Mouse (Mus musculus): Measurements from ENCODE around the gene Timm10. TPM values are rescaled to one million over a fixed set of nuclear protein-coding genes. Genes with fewer than 3 reads are reported as not detected.
A peak's percentile ranks its signal among the peaks of the same experiment; 100 is the strongest.
"Not testable (repeated sequence)": the region's sequence is repeated elsewhere in the genome, so short reads cannot be mapped to it uniquely, and the experiment has no call there.

Timm10 gene
- polyA plus RNA-seq (2017; shearing (Covaris generic)) = 10 to 100 TPM; 34.7 to 40.8 TPM

DNA sequence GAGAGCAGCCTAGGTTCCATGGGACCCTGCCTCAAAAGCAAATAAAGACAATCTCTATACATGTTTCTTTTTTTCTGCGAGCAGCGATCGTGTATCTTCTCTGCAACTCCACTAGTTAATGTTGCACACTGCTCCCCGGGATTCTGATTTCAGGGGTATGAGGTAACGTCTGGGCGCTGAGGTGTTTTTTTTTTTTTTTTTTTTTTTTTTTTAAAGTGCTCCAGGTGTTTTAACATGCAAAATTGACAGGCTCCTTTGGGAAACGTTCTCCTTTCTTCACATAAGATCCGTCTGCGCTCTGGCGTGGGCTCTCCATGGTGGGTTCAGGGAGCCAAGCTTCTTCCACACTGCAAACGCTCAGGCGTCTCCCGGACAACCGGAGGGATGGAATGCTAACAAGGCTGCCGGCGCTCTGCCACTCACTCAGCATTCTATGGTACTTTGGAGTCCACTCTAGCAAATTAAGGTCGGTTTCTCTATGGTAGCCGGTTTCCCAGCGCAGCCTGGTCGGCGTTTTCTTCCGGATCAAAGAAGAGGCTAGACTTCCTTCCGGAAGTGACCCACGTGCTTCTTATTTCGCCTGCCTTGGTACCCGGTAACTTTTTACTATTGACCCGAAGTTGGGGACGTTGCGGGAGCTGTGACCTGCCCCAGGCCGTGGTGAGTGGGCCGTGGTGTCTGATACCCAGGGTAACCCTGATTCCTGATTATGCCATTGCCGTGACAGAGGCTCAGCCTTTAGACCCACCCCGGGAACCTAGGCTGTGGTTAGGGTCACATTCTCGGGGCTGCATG is at the start of gene Timm10:
Timm10 (plus strand) TSS at position 510 of the 795 bp plus-strand sequence.
- peak; percentile 86 for ATAC-seq

DNA sequence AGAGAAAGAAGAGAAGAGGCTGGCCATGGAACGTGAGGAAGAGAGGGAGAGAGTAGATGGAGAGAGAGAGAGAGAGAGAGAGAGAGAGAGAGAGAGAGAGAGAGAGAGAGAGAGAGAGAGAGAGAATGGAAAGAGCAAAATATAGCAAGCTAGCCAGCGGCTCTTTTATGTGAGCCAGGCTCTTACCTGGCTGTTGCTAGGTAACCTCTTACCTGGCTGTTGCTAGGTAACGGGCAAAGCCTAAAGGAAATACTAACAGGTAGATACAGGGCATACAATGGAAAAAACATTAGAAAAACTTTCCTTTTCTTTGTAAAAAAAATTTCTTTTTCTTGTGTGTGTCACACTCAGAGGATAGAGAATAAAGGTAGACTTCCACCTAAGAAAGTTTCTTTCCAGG is 49.1 kb upstream of the Timm10 start:
- ATAC-seq = no peak

DNA sequence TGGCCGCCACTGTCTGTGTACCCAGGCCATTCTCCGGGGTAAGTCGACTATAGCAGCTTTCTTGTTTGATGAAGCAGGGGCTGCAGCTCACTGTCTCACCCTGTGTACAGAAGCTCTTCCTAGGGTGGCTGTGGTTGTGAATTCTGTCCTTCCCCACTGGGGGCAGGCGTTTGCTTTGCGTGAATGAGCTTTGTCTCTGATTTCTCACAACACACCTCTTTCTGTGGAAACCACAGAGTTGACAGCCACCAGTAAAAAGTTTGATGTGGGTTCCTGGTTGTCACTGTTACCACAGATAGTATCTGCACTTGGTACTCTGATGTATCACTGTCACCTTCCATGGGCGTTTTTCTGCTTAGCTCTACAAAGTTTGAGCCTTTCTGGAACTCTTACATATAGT is 47.6 kb upstream of the Timm10 start:
- peak; percentile 95 for ATAC-seq

DNA sequence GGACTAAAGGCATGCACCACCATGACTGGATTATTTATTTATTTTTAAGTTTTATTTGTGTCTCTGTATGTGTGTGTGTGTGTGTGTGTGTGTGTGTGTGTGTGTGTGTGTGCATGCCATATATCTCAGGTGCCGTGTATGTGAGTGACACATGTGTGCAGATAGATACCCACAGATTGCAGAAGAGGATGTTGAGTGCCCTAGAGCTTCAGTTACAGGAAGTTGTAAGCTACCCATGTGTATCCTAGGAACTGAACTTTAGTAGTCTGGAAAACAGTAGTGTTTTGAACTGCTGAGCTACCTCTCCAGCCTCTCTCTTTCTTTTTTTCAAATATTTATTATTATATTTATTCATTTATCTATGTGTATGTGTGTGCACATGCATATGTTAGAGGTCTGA is 43.5 kb upstream of the Timm10 start:
- no peak for ATAC-seq

DNA sequence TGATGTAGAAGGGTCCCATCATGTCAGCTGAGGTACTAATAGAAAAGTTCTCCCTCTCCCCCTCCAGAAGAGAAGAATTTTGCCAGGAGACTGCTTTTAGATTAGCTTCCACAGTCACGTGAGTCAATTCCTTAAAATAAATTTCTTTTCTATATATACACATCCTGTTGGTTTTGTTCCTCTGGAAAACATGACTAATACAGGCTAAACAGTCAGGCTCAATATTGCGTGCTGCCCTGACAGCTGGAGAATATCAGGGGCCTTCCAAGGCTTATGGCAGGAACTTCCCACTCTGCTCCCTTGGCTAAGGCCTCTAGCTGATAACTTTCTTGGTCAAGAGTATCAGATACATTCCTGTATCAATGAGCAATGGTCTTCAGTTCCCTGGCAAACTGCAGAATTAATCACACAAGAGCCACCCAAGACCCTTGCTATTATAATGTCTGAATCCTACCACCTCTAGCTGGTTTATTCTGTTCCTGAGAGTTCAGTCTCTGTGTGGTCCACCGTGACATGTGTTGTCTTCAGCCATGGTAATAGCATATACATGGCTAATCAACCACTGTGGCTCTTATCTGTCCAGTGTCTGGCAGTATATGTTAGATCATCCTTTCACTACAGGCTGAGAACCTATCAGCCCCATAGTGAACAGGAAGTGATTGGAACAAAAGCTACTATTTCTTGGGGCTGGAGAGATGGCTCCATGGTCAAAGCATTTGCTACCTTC is 42.8 kb upstream of the Timm10 start:
- no peak for ATAC-seq

DNA sequence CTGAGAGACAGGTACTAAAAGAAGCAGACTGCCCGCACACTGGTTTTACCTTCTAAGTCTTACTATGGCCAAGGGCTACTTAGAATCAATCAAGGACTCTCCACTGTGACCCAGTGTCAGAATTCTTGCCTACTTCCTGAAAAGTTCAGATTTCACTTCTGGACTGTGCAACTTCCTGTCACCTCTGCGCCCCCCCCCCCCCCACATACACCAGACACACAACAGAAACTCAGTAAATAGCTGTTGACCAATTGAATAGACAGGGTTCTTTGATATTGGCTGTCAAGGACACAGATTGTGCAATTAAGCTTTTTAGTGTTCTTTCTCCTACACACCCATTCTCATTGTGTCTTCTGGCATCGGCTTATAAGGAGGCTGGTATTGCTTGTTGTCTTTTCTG is 38.5 kb upstream of the Timm10 start:
- no peak for ATAC-seq

DNA sequence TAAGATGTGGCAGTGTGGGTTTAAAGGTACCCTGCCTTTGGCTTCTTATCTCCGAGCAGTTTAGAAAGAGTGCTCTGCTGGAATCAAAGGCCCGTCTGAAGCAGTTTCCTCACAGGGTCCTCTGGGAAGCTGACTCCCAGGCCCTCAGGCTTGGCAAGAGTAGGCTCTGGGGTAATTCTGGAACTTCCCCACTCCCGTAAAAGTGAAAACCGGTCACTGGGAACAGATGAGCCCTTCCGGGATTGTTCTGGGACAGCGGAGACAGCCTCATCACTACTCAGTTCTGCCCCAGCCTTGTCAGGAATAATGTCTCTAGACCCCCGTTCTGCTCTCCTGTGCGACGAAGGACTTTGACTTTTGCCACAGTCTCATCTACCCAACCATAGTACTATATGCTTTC is 36.4 kb upstream of the Timm10 start:
- no peak for ATAC-seq

DNA sequence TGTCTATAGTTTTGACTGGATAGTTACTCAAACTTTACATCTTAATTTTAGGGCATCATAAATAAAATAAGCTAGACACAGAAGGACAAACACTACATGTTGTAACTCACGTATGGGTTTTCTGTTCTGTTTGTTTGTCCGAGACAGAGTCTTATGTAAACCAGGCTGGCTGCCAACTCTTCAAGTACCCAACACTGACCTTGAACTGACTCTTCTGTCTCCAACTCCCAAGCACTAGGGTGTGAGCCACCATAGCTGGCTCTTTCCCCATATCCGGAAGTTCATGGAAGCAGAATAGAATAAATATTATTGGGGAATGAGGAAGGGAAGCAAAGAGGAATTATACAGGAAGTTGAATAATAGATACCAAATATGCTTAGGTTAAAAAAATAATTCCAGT is 34.3 kb upstream of the Timm10 start:
- no peak for ATAC-seq

DNA sequence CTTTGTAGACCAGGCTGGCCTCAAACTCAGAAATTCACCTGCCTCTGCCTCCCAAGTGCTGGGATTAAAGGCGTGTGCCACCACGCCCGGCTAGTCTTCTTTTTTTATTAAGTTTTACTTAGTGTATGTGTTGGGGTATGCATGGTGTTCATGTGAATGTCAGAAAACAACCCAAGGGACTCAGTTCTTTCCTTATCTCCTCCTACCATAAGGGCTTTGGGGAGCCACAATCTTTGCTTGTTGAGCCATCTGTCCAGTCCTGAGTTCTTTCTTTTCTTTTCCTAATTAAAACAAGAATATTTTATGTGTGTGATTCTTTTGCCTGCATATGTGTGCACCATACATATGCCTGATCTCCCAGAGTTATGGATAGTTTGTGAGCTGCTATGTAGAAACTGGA is 33.6 kb upstream of the Timm10 start:
- ATAC-seq = no peak

DNA sequence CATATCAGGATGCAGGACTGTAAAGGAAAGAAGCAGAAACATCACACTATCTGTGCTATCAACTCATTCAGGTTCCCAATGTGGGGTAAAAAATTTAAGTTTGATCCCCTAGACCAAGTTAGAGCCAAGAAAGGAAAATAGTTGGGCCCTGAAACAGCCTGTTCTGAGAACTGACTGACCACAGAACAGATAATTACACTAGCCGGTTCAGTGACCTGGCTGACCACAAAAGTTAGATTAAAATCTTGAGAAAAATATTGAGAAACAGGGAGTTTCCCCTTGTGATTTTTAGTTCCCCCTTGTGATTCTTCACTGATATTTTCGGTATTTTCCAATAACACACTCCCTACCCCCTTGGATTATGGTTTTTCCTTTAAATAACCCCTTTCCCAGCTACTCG is 32.9 kb upstream of the Timm10 start:
- ATAC-seq = no peak

DNA sequence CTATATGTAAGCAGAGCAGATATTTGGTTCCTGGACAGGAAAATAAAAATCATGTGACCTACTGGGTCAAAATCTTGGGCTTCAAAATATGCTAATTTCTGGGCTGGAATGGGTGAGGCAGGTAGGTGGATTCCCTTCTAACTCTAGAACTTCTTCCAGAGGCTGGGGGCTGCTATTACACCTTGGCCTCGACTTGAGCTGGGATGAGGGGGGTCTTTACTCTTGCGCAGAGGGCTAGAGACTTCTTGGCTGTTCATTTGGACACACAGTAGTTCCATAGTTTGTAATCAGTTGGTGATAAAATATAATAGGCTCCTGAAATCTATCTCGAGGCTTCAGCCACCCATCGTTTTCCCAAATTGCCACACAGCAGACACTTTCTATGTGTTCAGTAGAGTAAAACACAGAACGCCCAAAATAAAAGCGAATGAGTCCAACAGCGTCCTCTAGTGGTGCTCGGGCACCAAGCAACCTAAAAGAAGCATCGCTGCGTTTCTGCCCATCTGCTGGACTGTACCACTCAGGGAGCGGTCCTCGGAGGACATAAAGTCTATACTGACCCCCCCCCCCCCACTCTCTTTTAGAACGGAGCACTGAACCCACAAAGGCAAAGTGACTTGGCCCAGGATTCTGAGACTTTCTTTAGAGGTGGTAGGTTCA is 28.8 kb upstream of the Timm10 start:
- ATAC-seq = peak; percentile 58

DNA sequence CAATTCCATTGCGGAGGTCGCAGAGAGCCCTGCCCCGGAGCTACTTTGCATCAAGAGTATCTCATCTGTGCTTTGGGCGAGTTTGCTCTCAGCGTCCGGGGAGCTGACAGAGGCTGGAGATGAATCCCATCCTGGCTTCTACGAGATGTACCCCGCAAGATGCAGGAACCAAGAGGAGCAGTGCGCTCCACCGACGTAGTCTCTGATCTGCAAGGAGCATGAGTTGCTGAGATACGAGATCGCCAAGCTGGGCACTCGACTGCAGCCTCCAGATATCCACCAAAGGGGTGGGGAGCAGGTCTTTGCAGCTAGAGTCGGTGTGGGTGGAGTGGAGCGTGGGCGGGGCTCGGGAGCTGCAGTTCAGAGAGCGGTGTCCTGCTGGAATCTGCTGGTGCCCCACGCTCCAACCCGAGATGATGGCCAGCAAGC is 28.3 kb upstream of the Timm10 start, which contains the start of gene Ube2l6:
Ube2l6 (plus strand) TSS at position 336 of the 429 bp plus-strand sequence.
- peak; percentile 34 for ATAC-seq

DNA sequence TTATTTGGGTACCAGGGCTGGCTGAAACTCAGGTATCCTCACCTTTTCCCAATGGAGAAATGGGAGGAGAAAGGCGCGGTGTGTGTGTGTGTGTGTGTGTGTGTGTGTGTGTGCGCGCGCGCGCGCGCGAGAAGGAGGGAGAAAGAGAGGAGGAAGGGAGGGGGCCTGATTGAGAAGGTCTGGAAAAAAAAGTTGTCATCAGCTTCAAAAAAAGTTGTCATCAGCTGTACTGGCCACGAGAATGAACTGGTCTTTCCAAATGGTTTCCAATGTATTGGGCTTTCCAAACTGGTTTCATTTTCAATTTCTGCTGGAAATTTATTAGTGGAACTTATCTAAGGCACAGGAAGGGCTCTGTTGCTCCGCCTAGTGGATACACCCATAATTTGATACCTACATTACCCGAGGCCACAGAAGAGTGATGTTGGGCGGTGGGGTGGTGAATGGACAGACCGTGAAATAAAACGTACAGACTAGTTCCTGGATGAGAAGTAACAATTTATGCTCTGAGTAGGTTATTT is 27.7 kb upstream of the Timm10 start:
- ATAC-seq = peak; percentile 86

DNA sequence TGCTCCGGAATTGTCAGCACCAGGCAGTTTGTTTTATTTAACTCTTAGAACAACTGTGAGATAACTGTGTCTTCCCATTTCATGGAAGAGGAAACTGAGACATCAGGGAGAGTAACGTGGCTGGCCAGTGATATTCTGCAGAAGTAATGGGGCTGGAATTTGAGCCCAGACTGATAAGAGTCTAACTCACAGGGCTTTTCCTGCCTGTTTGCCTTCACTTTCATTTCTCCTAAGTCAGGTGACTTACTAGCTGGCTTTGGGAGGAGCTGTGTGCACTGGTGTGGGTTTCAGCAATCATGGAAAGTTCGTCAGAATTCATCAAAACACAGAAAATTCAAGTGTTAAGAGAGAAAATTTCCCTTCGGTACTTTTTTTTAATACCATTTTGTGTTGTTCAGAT is 26.5 kb upstream of the Timm10 start:
- ATAC-seq = no peak

DNA sequence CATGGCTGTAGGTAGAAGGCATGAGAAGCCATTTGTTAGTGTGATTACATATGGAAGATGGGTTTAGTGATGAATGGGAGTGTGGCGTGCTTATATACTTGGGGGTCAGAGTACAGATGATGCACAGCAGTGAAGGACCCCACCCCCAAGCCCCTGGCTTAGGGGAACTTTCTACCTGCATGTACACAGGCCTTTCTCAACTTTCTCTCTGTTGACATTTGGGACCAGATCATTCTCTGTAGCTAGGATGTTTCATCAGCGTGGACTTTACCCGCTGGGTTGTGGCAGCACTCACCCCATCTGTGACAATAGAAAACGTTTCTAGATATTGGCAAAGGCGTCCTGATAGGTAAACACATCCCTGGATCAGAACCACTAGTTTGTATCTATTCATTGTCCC is 25.6 kb upstream of the Timm10 start:
- not testable (repeated sequence) for ATAC-seq

DNA sequence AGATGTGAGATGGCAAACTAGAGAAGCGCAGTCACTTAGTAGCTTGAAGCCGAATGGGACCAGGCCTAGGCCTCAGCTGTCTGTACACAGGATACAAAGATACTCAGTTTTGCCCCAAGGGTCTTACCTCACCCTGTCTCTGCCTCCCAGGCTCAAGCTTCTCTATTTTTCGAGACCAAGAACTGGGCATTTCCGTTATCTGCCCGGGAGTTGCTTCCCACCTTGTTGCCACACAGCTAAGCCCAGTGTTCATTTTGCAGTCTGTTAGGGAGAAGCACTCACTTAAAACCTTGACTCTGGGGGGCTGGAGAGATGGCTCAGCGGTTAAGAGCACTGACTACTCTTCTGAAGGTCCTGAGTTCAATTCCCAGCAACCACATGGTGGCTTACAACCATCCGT is 22.8 kb upstream of the Timm10 start:
- no peak for ATAC-seq

DNA sequence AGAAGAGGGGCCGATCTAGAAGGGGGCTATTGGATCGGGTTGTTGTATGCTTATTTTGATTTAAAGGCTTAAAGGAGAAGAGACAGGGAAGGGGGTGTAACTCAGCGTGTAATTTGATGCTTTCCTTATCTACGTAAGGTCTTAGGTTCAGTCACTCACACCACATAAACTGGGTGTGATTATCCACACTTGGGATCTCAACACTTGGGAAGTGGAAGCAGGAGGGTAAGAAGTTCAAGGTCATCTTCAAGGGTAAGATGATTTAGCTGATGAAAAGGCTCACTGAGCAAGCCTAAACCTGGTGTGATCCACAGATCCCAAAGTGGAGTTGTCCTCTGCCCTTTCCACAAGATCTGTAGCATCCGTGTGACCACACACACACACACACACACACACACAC is 20.3 kb upstream of the Timm10 start:
- ATAC-seq = no peak

DNA sequence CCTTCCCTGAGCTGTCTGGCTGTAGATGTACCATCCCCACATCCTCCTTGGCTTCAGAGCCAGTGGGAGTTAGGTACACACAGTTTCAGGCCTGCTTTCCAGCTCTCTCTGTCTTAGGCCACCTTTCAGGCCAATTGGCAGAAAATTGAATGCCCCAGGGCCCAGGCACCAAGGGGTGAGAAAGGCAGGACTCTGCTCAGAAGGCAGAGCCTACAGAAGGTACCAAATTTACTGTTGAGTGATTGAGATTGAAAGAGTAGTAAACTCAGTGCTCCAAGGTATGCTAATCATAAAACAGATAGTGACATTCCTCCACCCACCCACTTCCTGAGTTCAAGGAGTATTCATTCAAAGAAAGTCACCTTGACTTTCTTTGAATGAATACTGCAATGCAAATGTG is 17.5 kb upstream of the Timm10 start:
- no peak for ATAC-seq

DNA sequence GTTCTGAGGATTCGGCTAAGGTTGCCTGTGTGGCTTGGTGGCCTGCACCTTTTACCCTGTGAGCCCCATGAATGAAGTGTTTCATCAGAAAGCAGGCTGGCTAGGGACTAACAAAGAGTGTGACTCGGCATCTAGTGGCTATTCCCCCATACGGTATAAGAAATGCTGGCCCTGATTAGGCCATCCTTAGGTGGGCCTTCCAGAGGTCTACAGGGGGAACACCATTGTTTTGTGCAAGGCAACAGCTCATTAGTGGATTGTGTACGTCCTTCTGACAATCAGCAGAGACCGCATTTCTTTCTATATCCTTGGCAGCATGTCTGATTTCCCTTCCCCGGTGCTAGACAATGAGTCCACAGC is 16.3 kb upstream of the Timm10 start:
- no peak for ATAC-seq

DNA sequence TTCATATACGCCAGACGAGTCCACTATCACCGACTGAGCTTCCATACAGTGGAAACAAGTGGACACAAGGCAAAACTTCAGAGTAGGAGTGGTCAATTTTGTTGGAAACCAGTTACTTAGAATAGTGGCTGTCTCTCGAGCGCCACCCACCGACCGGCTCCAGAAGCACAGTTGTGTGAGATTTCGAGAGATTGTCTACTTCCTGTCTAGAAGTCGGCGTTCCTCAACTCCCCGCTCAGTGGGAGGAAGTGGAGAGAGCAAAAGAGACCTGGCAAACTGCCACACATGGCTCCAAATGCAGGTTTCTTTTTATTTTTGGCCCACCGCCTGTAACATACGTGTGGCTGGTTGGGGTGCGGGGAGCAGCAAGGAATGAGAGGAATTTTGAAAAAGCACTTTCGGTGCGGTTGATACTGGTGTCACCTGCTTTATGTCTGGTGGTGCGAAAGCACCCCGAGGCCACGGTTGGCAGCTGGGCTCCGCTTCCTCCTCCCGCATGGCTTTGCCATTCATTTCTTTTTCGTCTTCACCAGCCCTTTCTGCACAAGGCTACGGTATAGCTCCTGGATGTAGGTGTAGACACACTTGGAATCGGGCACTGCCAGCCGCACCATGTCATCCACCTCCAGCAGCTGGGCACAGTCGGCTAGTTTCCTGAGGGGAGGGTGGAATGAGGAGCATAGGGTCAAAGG is 15.8 kb upstream of the Timm10 start:
- ATAC-seq = peak; percentile 97

DNA sequence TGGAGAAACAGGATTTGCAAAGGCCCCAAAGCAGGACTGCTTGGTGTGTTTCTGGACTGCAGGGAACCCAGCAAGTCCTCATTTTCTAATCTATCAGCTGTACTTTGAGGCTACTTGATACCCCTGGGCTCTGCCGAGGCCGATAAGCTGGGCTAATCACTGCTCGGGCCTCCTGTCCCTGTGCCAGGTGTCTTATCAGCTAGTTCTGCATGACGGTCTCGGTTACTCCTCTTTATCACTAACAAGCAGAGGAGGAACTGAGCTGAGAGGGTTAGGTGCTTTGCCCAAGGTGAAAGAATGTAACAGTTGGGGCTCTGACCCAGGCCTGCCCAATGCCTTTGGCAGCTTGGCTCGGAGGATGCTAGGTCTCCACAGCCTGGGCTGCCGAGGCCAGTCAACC is 14.9 kb upstream of the Timm10 start:
- no peak for ATAC-seq

DNA sequence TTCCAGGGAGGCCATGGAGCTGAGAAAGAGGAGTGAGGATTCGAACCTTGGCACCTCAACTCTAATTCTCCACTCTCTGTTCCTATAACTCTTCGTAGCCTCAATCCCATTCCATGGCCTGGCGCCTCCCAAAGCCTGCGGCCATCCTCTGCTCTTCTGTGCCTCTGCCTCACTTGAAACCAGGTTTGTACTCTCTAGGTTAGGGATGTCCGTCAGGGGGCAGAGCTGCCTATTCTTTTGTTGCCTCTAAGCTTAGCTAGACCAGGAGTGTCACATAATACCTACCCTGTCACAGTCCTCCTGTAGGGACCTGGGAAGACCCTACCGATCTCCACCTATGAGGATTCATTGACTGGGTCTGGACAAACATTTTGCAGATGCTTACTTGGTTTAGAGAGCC is 14.1 kb upstream of the Timm10 start:
- ATAC-seq = no peak

DNA sequence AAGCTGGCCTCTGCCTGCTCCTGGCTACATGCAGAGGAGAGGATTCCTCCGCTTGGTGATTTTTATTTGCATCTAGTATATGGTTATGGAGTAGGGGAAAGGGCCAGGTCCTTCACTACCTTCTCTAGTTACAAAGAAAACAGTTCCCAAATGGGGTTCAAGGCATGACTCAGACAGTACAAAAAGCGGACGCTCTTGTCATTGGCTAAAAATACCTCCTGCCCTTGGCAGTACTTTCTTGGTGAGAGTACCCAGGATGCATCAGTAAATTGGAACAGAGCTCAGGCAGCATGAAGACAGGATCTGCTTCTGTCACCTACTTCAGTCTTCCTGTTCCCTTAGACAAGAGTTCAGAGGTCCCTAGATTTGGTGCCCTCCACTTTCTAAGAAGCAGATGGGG is 6.9 kb upstream of the Timm10 start:
- no peak for ATAC-seq
